Mouse (Mus musculus) olfactory bulb, adult 2 months (tissue): ENCODE data around the gene Spata2l.

Source experiments
- CTCF ChIP-seq: fragments of 200-500 bp; IDR thresholded peaks from 2 replicates; pipeline ENCODE4 v1.5.1; 2012; ENCODE audit warnings: low read depth, mild to moderate bottlenecking, low read length, moderate library complexity; ENCODE audit not compliant: insufficient read depth
- POLR2A ChIP-seq: fragments of 200-500 bp; IDR thresholded peaks from 2 replicates; pipeline ENCODE4 v1.6.1; 2012; ENCODE audit warnings: mild to moderate bottlenecking, low read depth, low read length, moderate library complexity; ENCODE audit not compliant: insufficient read depth

DNA sequence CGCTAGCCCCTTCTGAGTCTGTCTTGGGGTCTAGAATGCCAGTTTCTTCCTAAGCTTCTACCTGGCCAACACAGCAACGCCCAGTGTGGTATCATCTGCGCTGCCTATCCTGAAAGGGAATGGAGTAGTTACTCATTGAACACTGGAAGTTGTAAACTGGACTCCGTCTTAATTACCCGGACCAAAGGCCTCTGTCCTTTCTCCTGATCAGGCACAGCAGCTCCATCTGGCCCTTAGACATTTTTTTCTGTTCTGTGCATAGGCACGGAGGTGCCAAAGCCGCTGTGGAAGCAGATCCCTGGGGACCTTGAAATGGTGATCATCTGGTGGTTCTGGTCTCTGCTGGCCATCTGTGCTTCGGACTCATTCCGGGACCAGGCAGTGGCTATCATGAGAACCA, 42.3 kb downstream of the Spata2l start:
- no peak for TF ChIP-seq CTCF
- TF ChIP-seq POLR2A = no peak
